Mouse (Mus musculus): ENCODE measurements around the gene Dgka. TPM values are rescaled to one million over a fixed set of nuclear protein-coding genes. Genes with fewer than 3 reads are reported as not detected.

Dgka gene
- polyA plus RNA-seq (2016; fragmentation: Nextera tagmentation; extraction: Ambion mirVana) = 3.9 and 4.8 TPM in 2 replicates

DNA sequence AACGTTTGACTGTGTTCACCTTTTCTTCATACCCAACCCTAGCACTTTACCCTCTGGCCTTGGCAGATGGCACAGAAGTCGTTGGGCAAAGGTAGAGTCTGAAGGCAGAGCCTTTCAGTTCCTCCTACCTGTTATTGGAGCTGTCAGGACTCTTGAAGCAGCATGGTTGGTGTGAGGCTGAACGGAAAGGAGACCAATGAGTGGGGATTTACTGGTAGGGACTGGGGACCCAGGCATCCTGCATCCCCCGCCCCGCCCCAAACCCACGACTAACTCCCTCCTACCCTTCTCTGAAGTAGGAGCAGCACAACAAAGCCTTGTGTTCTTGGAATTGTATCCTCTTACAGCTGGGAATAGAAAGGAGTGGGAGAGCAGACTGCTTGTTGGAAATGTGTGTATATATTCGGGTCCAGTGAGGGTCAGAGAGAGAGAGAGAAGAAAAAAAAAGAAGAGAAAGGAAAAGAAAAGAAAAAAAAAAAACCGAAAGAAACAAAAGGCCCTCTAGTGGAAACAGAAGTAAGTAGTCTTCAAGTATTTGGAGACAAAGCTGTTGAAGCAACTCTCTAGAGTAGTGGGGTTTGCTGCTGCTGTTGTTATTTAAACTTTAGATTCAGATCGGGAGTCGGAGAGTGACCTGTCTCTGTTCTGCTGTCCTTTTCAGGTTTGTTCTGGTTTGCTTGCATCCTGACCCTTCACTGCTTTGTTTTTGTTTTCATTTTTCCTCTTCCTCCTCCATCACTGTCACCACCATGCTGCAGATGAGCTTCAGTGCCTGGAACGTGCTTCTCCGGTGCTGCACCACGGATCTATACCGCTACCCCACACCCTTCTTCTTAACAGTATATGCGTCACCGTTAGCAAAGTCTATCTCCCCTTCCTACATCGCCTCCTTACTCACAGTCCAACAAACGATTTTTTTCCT is at the start of gene Dgka:
Gene Dgka, minus strand, starts transcription at position 176 of the 922 bp plus-strand sequence.
- Histone ChIP-seq H3K27ac (replicated peaks) (no peak within 1 kb of the TSS), H3K27me3 (peaks cover 53% of the 10 kb centered on the region), H3K4me1 (peaks cover 25% of the 10 kb centered on the region), H3K9ac (replicated peaks) (peak within 1 kb of the TSS; percentile 61), H3K4me2 (replicated peaks) (peak within 1 kb of the TSS; percentile 88), H3K9me3 (no peaks in the 10 kb centered on the region), H3K4me3 (peak within 1 kb of the TSS; percentile 57), H3K36me3 (no peaks in the 10 kb centered on the region)
- WGBS = 26% methylated on average over 18 of the region's 18 CpGs
- ATAC-seq (ENCODE audit: low FRiP score, low read depth) = no peak

DNA sequence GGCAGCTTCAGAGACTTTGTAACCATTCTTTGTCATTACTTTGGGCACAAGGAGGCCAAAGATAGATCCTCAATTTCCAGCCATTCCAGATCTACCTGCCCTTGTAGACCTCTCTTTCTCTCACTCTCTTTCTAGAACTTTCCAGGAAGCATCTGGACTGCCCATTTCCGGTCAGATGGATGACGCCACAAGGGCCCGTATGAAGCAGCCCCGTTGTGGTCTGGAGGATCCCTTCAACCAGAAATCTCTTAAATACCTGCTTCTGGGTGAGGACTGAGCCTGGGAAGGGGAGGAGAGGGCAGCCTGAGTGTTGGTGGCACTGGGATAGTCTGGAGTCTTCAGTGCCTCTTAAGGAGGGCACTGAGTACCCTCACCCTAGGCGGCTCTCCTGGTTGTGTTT is 49.7 kb upstream of the Dgka start:
- Histone ChIP-seq H3K9me3 (no peaks in the 10 kb centered on the region), H3K27ac (replicated peaks) (no peak overlapping the region), H3K4me2 (replicated peaks) (no peak overlapping the region), H3K36me3 (no peaks in the 10 kb centered on the region), H3K27me3 (peaks cover 2% of the 10 kb centered on the region; the same call in 1 of the 2 replicates), H3K9ac (replicated peaks) (no peak overlapping the region), H3K4me1 (no peaks in the 10 kb centered on the region), H3K4me3 (no peak overlapping the region)
- no peak for ATAC-seq (ENCODE audit: low FRiP score, low read depth)
- WGBS = 90% methylated on average over 5 of the region's 5 CpGs

DNA sequence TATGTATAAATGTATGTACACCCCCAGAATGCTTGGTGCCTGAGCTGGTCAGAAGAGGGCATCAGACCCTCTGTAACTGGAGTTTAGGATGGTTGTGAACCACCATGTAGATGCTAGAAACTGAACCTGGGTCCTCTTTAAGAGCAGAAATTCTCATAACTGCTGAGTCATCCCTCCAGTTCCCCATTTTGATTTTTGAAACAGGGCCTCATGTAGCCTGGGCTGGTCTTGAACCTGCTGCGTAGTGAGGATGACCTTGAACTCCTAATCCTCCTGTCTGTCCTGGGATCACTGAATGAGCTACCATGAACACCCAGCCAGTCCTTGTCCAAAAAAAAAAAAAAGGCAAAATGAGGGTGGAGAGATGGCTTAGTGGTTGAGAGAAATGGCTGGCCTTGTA is 48.6 kb upstream of the Dgka start:
- Histone ChIP-seq H3K27me3 (peaks cover 2% of the 10 kb centered on the region; the same call in 1 of the 2 replicates), H3K9me3 (no peaks in the 10 kb centered on the region), H3K4me2 (replicated peaks) (no peak overlapping the region), H3K36me3 (no peaks in the 10 kb centered on the region), H3K27ac (replicated peaks) (no peak overlapping the region), H3K9ac (replicated peaks) (no peak overlapping the region), H3K4me1 (no peaks in the 10 kb centered on the region), H3K4me3 (no peak overlapping the region)
- 95% methylated on average over 1 of the region's 1 CpGs for WGBS
- ATAC-seq (ENCODE audit: low FRiP score, low read depth) = no peak

DNA sequence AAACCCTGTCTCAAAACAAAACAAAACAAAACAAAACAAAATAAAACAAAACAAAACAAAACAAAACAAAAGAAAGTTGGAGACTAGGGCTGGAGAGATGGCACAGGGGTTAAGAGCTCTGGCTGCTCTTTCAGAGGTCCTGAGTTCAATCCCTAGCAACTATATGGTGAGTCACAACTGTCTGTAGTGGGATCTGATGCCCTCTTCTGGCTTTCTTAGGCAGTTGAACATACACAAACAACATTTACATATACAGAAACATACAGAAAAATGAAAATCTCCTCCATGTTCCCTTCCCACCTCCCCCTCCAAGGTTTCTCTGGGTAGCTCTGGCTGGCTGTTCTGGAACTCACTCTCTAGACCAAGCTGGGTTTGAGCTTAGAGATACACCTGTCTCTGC is 47.4 kb upstream of the Dgka start:
- Histone ChIP-seq H3K4me2 (replicated peaks) (no peak overlapping the region), H3K27ac (replicated peaks) (no peak overlapping the region), H3K4me3 (no peak overlapping the region), H3K27me3 (peaks cover 2% of the 10 kb centered on the region; the same call in 1 of the 2 replicates), H3K9me3 (no peaks in the 10 kb centered on the region), H3K9ac (replicated peaks) (no peak overlapping the region), H3K36me3 (no peaks in the 10 kb centered on the region), H3K4me1 (no peaks in the 10 kb centered on the region)
- ATAC-seq (ENCODE audit: low FRiP score, low read depth) = no peak

DNA sequence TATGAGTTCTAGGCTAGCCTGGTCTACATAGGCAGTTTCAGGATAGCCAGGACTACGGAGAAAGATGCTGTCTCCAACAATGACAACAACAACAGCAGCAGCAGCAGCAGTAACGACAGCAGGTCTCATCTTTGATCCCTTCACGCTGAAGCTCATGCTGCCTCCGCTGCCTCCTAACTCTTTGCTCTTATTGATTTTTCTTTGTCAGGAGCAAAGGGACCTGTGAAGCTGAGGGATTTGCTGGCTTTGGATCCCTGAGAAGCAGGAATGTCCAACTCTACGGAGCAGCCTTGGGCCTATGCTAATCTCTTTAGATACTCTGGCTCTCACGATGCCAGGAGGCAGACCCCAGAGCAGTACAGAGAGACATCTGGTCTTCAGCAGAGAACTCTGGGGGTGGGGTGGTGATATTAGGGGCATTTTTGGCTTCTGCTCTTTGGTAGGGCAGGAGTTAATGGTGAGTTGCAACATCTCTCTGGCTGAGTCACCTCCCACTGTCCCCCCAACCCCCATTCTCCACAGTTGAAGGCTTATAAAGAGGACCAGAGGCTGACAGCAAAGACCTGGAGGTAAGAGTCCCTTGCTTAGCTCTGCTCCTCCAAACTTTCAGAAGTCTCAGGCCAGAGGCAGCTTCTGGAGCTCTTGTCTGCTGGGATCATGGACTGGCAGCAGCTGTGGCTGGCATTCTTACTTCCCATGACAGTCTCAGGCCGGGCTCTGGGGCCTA is 45.9 kb upstream of the Dgka start, which contains the start of gene Mmp19:
Gene Mmp19, plus strand, starts transcription at position 513 of the 727 bp plus-strand sequence.
- H3K4me3 ChIP-seq = no peak within 1 kb of the TSS
- WGBS = 62% methylated on average over 7 of the region's 7 CpGs
- H3K4me1 ChIP-seq = no peaks in the 10 kb centered on the region
- H3K4me2 ChIP-seq (replicated peaks) = no peak within 1 kb of the TSS
- no peaks in the 10 kb centered on the region for H3K36me3 ChIP-seq
- no peaks in the 10 kb centered on the region for H3K9me3 ChIP-seq
- no peak for ATAC-seq (ENCODE audit: low FRiP score, low read depth)
- H3K9ac ChIP-seq (replicated peaks) = no peak within 1 kb of the TSS
- H3K27ac ChIP-seq (replicated peaks) = no peak within 1 kb of the TSS
- H3K27me3 ChIP-seq = peaks cover 2% of the 10 kb centered on the region; the same call in 1 of the 2 replicates

DNA sequence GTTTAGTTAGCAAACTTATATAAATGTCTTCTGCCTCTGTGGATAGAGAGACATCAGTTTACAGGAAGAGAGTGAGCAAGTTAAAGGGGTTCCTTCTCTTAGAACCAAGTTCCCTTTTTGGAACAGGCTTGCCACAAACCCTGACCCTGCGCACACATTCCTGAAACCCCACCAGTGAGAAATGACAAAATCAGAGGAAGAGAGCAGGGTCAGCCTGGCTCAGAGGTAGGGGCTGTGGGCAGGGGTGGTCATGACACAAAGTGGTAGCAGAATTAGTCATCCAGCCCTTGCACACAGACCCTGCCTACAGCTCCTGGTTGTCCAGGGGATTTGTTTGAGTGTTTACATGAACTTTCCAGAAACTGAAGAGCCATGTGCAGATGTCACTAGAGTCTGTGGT is 35.5 kb upstream of the Dgka start:
- 95% methylated on average over 1 of the region's 1 CpGs for WGBS

DNA sequence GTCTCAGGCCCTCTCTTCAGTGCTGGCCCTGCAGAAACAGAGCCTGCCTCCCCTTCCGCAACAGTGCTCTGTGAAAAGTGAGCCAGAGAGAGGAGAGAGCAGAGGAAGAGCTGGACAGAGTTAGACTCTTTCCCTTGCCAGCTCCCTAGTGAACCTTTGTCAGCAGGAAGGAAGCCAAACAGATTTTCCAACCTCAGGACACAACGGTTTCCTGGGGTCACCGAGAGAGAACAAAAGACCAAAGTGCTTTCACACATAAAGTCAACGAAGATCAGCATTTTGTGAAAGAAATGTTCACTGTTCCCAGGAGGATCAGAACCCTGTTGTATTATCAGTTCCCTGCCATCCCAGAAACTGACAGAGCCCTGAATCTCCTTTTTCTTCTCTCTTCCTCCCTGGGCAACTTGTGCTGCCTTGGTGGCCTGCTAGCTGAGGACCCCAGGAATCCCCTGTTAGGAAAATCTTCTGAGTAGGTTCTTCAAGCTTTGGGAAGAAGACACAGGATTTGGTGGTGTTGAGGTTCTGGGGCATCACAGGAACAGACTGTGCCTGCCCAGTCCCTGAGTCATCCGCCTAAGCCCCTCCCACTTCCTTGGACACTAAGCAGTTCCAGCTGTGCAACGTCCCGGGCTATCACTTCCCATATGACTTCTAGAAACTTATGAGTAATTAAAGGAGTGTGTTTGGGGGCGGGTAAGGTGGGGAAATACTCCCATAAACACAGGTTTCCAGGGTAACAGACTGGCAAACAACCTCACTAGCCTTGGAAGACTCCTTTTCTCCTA is 34.5 kb upstream of the Dgka start:
- ATAC-seq (ENCODE audit: low FRiP score, low read depth) = no peak
- H3K27ac ChIP-seq (replicated peaks) = no peak overlapping the region
- H3K4me3 ChIP-seq = no peak overlapping the region
- H3K4me2 ChIP-seq (replicated peaks) = no peak overlapping the region
- H3K27me3 ChIP-seq = no peaks in the 10 kb centered on the region
- WGBS = 28% methylated on average over 8 of the region's 8 CpGs
- no peaks in the 10 kb centered on the region for H3K36me3 ChIP-seq
- H3K4me1 ChIP-seq = no peaks in the 10 kb centered on the region
- H3K9me3 ChIP-seq = peaks cover 7% of the 10 kb centered on the region
- no peak overlapping the region for H3K9ac ChIP-seq (replicated peaks)

More for the DNA sequence above, 35.5 kb upstream of the Dgka start:
- Histone ChIP-seq H3K4me3 (no peak overlapping the region), H3K4me2 (replicated peaks) (no peak overlapping the region), H3K4me1 (no peaks in the 10 kb centered on the region), H3K9ac (replicated peaks) (no peak overlapping the region), H3K36me3 (no peaks in the 10 kb centered on the region), H3K27ac (replicated peaks) (no peak overlapping the region), H3K27me3 (no peaks in the 10 kb centered on the region), H3K9me3 (peaks cover 10% of the 10 kb centered on the region)
- no peak for ATAC-seq (ENCODE audit: low FRiP score, low read depth)

DNA sequence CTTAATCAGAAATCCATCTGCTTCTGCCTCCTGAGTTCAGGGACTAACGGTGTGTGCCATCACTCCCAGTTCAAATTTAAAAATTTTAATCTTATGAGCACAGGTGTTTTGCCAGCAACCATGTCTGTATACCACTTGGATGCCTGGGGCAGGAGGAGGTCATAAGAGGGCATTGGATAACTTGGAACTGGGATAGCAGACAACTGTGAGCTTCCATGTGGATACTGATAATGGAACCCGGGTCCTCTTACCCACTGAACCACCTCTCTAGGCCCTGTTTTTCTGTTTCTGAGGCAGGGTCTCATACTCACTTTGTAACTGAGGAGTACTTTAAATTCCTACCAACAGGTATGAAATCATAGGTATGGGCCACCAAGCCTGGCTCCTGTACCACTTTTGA is 33.8 kb upstream of the Dgka start:
- Histone ChIP-seq H3K9me3 (no peaks in the 10 kb centered on the region), H3K36me3 (no peaks in the 10 kb centered on the region), H3K4me1 (no peaks in the 10 kb centered on the region), H3K4me2 (replicated peaks) (no peak overlapping the region), H3K27me3 (no peaks in the 10 kb centered on the region), H3K4me3 (no peak overlapping the region), H3K27ac (replicated peaks) (no peak overlapping the region), H3K9ac (replicated peaks) (no peak overlapping the region)
- 85% methylated on average over 2 of the region's 2 CpGs for WGBS
- no peak for ATAC-seq (ENCODE audit: low FRiP score, low read depth)

DNA sequence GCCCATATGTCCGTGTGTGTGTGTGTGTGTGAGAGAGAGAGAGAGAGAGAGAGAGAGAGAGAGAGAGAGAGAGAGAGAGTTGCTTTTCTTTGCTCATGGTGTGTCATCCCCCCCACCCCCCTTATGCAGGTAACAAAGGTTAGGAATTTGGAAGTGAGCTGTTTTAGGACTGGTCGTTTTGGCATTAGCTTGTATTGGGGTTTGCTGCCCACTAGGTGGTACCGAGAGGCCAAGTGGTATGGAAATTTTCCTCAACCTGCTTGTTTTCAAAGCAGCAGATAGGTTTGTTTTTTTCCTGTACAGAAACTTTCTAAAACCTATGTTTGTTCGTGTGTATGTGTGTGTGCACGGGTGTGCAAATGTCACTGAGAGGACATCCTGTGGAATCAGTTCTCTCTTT is 29.0 kb upstream of the Dgka start:
- H3K36me3 ChIP-seq = no peaks in the 10 kb centered on the region
- WGBS = 36% methylated on average over 5 of the region's 5 CpGs
- H3K27me3 ChIP-seq = no peaks in the 10 kb centered on the region
- no peak overlapping the region for H3K4me3 ChIP-seq
- no peak overlapping the region for H3K9ac ChIP-seq (replicated peaks)
- H3K4me2 ChIP-seq (replicated peaks) = no peak overlapping the region
- no peak for ATAC-seq (ENCODE audit: low FRiP score, low read depth)
- H3K4me1 ChIP-seq = no peaks in the 10 kb centered on the region
- H3K27ac ChIP-seq (replicated peaks) = no peak overlapping the region
- no peaks in the 10 kb centered on the region for H3K9me3 ChIP-seq

DNA sequence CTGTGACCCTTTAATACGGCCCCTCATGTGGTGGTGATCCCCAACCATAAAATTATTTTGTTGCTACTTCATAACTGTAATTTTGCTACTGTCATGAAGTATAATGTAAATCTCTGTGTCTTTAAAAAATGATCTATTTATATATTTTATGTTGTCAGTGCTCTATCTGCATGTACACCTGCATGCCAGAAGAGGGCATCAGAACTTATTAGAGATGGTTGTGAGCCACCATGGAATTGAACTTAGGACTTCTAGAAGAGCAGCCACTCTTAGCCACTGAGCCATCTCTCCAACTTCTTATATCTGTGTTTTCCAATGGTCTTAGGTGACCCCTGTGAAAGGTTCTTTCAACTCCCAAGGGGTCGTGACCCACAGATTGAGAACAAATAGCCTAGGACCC is 28.2 kb upstream of the Dgka start:
- no peaks in the 10 kb centered on the region for H3K9me3 ChIP-seq
- ATAC-seq (ENCODE audit: low FRiP score, low read depth) = no peak
- H3K4me1 ChIP-seq = no peaks in the 10 kb centered on the region
- H3K4me2 ChIP-seq (replicated peaks) = no peak overlapping the region
- H3K4me3 ChIP-seq = no peak overlapping the region
- no peak overlapping the region for H3K9ac ChIP-seq (replicated peaks)
- 78% methylated on average over 2 of the region's 2 CpGs for WGBS
- no peaks in the 10 kb centered on the region for H3K27me3 ChIP-seq
- 0 out of 2 replicates have a peak, but pooled peaks cover 7% of the 10 kb centered on the region for H3K36me3 ChIP-seq
- H3K27ac ChIP-seq (replicated peaks) = no peak overlapping the region

DNA sequence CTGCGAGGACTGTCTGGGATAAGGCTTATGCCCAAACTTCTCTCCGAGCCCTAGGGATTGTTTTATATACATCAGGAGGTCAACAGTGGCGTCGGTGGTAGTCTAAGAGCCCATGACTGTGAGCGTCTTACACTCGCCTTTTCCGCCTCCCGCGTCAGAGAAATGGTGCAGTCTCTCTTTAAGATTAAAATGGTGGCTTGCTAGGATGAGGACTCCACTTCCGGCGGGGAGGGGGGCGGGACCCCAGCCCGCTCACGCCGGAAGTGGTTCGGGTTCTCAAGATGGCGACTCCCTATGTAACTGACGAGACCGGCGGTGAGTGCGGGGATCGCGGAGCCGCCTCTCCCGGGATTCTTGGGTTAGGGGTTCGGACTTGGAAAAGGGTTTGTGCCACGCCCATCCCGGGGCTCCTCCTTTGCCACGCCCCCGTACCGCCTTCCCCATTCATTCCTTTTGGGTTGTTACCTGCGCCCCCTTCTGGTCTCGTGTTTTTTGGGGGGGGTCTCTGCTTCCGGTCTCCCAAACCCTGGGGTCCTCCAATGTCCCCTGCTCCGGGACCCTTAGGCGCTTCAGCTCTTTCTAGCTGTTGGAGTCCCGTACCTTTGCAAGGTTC is 3.7 kb upstream of the Dgka start:
- Histone ChIP-seq H3K36me3 (peaks cover 9% of the 10 kb centered on the region), H3K4me3 (peak overlapping the region; percentile 67), H3K27ac (replicated peaks) (peak overlapping the region; percentile 91), H3K4me2 (replicated peaks) (peak overlapping the region; percentile 89), H3K9me3 (no peaks in the 10 kb centered on the region), H3K9ac (replicated peaks) (peak overlapping the region; percentile 83), H3K27me3 (peaks cover 33% of the 10 kb centered on the region), H3K4me1 (peaks cover 32% of the 10 kb centered on the region)
- WGBS = under 1% methylated on average over 37 of the region's 37 CpGs
- ATAC-seq (ENCODE audit: low FRiP score, low read depth) = peak; percentile 93
